Mouse (Mus musculus) layer of hippocampus, adult 11-12 months (tissue): ENCODE results near the gene Ttc23l.
A peak's percentile ranks its signal among the peaks of the same experiment; 100 is the strongest.
"Not testable (repeated sequence)": the region's sequence is repeated elsewhere in the genome, so short reads cannot be mapped to it uniquely, and the experiment has no call there.

Experiments
- DNase-seq: peaks from one replicate; pipeline ENCODE4 v3.0.0; 2022; ENCODE audit warnings: low spot score

Ttc23l gene

DNA sequence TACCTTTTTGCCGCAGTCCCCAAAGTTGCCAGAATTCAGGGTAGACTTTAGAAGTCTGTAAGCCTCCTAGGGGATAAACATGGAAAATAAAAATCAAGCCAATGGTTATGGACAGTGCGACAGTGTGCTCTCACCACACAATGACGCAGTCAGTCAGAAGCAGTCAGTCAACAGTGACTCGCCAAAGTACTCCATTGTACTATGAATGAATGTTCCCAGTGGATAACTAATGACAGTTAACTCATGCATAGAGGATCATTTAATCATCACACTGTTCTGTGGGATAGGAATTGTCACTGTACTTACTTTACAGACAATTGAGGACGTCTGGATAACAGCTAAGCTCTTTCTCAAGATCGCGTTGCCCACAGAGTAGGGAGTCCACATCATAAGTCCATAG, 43.3 kb downstream of the Ttc23l start:
- DNase-seq = no peak

- DNase-seq = no peak
These were observed 52.4 kb downstream of the Ttc23l start for GRCm38 (mm10) chr15:10506099-10506498.

GRCm38 (mm10) chr15:10500838-10501719, 57.4 kb downstream of the Ttc23l start:
- DNase-seq = peak; percentile 62

GRCm38 (mm10) chr15:10500035-10500434, 58.4 kb downstream of the Ttc23l start:
- no peak for DNase-seq

GRCm38 (mm10) chr15:10499593-10499992, 58.9 kb downstream of the Ttc23l start:
- DNase-seq = no peak

- not testable (repeated sequence) for DNase-seq
These were observed 61.8 kb downstream of the Ttc23l start for GRCm38 (mm10) chr15:10496696-10497095.

DNA sequence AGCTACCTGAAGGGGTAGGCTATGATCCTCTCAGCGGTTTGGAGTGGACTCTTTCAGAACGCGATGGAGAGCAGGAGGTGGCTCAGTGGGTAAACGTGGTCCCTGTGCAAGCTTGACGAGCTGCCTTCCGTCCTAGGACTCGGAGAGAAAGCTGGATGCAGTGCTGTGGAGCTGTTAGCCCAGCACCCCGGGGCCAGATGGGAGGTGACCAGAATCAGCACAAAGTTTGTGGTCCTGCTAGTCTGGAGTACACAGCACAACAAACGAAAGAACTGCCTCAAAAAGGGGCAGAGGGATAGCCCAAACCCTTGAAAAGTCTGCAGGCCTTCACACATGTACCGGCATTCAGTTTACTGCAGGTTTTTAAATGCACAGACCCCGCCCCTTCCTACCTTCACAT, 62.5 kb downstream of the Ttc23l start:
- no peak for DNase-seq

DNA sequence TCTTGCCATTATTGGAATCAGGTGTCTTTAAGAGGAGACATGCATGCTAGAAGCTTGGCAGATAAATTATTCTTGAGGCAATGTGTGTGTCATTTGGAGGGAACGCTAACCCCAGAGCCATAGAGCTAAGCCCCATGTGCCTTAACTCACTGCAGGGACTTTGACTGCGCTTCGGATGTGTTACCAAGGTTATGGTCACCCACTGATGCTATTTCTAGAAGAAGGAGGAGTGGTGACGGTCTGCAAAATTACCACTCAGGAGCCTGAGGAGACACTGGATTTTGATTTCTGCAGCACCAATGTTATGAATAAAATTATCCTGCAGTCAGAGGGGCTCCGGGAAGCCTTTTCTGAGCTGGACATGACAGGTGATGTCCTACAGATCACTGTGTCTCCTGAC, 68.4 kb downstream of the Ttc23l start:
- no peak for DNase-seq

DNA sequence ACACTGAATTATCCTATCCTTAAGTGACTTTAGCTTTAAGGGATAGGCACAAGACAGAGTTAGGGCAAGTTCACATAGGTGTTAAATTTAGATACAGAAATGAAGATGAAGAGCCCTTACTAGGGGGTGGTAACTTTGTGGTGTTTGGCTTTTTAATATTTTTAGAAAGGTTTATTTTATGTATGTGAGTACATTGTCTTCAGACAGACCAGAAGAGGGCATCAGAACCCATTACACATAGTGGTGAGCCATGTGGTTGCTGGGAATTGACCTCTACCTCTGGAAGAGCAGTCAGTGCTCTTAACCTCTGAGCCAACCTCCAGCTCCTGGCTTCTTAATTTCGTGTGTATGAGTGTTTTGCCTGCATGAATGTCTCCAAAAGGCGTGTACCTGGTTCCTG, 71.2 kb downstream of the Ttc23l start:
- DNase-seq = no peak

GRCm38 (mm10) chr15:10486365-10486839, 72.1 kb downstream of the Ttc23l start:
- DNase-seq = no peak

DNA sequence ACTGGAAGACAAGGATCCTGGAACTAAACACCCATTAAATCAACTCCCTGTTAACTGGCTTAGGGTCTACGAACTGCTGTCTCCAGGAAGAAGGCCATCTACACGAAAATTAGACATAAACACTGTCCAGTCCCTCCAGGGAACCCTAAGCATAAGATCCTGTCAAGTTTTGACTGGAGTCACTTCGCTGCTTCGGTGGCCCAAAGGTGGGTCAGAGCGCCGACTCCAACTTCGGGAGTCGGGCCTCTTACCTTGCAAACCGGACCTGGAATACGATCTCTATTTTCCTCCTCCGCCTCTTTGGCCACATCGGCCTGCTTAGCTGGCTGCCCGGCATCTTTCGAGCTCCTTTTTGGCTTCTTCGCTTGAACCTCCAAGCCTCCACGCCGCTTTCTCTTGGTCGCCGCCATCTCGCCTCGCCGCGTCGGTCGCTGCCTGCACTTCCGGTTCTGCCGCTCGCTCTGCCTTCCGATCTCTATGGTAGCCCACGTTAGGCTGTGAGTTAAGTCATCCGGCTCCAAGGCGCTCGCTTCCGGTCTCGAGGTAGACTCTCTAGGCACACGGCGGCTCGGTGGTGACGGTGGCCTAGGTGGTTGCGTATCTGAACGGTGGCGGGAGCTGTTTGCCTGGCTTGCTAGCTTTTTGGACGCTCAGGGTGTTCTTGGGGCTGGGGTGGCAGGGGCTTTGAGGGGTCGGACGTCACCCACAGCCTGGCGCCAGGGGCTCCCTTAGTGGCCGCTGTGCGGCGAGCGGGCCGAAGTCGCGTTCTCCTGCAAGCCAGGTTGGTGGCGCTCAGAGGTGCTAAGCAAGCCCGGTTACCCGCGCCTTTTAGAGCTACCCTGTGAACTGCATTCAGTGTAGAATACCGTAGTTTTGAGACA, 72.7 kb downstream of the Ttc23l start, which contains the start of the genes Brix1 and Rad1:
Gene Brix1 (minus strand): TSS at position 464 of the 881 bp plus-strand sequence.
Gene Rad1 (plus strand): TSS at position 535 of the 881 bp plus-strand sequence.
- peak; percentile 96 for DNase-seq

DNA sequence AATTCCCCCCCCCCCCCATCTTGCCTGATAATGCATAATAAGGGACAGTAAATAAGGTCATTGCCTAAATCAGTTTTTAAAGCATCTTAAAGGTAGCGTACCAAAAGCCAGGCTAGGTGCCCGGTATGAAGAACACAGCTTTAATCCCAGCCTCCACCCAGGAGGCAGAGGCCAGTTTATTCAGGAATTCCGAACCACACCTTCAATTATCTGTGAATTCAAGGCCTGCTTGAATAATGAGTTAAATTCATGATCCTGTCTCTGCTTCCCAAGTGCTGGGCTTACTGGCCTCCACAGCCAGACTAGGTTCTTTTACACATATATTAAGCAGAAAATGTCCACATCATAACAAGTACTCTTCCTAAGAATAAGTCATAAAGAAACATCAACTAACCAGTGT, 87.5 kb downstream of the Ttc23l start:
- no peak for DNase-seq

DNA sequence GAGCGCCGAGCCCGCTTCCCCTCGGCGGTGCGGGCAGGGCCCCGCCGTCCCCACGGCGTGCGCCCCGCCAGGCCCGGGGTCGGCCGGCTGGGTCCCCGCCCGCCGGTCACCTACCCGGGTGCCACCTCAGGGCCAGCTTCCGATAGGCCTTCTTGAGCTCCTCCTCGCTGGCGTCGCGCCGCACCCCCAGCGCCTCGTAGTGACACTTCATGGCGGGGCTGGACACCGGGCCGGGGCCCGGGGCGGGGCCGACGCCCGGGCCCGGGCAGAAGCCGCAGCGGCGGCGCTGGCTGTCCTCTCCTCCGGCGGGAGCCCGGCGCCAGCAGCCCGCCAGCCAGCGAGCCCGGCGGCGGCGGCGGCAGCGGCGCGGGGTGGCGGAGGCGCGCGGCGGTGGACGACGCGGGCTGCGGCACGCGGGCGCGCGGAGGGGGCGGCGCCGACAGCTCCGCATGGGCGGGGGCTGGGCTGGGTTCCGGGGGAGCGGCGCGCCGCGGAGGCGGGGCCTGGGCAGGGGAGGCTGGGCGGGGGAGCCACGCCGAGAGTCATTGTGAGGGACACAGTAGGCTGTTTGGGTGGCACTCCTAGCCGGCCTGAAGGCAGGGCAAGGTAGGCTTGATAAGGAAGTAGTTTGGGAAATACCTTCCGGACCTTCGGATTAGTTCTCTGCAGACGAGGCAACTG, 88.2 kb downstream of the Ttc23l start, which contains the start of gene Dnajc21:
Gene Dnajc21 (minus strand): TSS at position 366 of the 681 bp plus-strand sequence.
- peak; percentile 83 for DNase-seq

DNA sequence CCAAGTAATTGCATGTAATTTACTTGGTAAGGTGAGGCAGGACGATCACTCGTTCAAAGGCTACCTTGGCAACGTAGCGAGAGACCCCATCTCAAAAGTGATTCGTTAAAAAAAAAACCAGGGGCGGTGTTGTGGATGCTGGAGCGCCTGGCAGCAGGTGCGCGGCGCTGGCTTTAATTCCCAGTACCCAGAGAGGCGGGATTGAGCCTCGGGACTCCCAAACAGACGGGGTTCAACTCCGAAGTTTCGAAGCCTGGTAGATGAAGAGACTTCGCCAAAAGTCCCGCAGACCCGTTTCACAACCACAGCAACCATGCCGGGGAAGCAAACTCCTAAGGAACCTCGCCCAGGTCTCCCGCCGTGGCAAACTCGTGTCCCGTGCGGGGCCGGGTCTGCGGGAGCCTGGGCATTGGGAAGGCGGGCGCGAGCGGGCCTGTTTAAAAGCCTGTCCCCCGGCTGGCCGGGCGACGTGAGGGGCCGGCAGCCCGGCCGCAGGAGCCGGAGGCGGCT, 88.8 kb downstream of the Ttc23l start:
- DNase-seq = peak; percentile 31

GRCm38 (mm10) chr15:10468761-10469160, 89.7 kb downstream of the Ttc23l start:
- no peak for DNase-seq

DNA sequence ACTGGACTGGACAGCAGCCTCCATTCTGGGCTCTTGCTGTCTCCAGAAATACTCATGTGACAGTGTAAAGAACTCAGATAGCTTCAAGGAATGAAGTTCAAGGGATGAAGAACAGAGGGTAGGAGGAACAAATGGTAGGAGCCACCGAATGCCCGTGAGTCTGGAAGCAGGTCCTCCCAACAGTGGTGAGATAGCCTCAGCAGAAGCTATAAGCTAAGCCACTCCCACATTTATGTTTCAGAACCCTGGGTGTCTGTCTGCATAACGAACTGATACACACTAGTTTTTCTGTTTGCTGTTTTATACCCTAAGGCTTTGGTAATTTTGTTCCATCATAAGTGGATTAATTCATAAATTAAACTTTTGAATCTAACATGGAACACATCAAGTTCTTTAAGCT, 93.8 kb downstream of the Ttc23l start:
- DNase-seq = no peak

DNA sequence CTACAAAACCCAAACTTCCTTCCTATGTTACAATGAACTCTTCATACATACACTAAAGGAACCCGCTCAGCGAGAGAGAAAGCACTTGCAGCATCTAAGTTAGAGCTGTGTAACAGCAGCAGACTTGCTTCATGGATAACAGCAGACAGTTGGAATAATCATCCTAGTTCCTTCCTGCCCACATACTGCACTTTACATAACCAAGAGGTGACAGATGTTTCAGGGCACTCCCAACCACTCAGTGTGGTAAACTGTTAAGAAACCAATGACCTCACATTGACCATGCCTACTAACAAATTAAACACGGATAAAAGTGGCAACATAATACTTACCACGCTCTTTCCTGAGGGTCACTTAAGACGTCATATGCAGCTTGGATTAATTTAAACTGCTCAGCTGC, 94.9 kb downstream of the Ttc23l start:
- no peak for DNase-seq

- no peak for DNase-seq
These were observed 97.5 kb downstream of the Ttc23l start for GRCm38 (mm10) chr15:10460986-10461385.
